Mouse (Mus musculus) myocyte (in vitro differentiated cells): ENCODE results near the gene Rab44.

Source experiments
- CEBPB ChIP-seq: IDR thresholded peaks from 2 replicates; pipeline ENCODE4 v1.6.1; 2011; ENCODE audit warnings: mild to moderate bottlenecking, moderate library complexity; ENCODE audit not compliant: poor library complexity, insufficient read depth, severe bottlenecking
- E2F4 ChIP-seq: IDR thresholded peaks from one replicate; pipeline ENCODE4 v1.6.1; 2011; ENCODE audit warnings: mild to moderate bottlenecking, control low read depth, moderate library complexity; ENCODE audit not compliant: insufficient read depth
- MAX ChIP-seq: IDR thresholded peaks from one replicate; pipeline ENCODE4 v1.6.1; 2011; ENCODE audit warnings: low read depth, mild to moderate bottlenecking, control low read depth
- MYOD1 ChIP-seq, 3 experiments: IDR thresholded peaks; one replicate each; pipeline ENCODE4 v1.6.1; 2011; ENCODE audit warnings: control low read depth in 2 of 3, low read depth in 2 of 3, mild to moderate bottlenecking in 2 of 3, moderate library complexity in 1 of 3; ENCODE audit not compliant: insufficient read length in 2 of 3, control insufficient read depth in 1 of 3
- MYOG ChIP-seq, 3 experiments: IDR thresholded peaks; one replicate each; pipeline ENCODE4 v1.6.1; 2011; ENCODE audit warnings: control low read depth in 2 of 3, low read depth in 2 of 3, mild to moderate bottlenecking in 2 of 3; ENCODE audit not compliant: insufficient read length in 2 of 3, control insufficient read depth in 1 of 3, insufficient read depth in 1 of 3
- POLR2A ChIP-seq: IDR thresholded peaks from one replicate; pipeline ENCODE4 v1.6.1; 2011; ENCODE audit warnings: low read depth, mild to moderate bottlenecking, control low read depth, moderate library complexity; ENCODE audit not compliant: insufficient read length
- POLR2AphosphoS2 ChIP-seq: IDR thresholded peaks from one replicate; pipeline ENCODE4 v1.6.1; 2011; ENCODE audit warnings: low read depth, control low read depth; ENCODE audit not compliant: insufficient read length
- REST ChIP-seq: IDR thresholded peaks from one replicate; pipeline ENCODE4 v1.6.1; 2011; ENCODE audit warnings: mild to moderate bottlenecking, control low read depth, moderate library complexity; ENCODE audit not compliant: insufficient read depth, insufficient read length
- SRF ChIP-seq: IDR thresholded peaks from one replicate; pipeline ENCODE4 v1.6.1; 2011; ENCODE audit warnings: low read depth; ENCODE audit not compliant: control insufficient read depth, insufficient read length
- TCF12 ChIP-seq: IDR thresholded peaks from one replicate; pipeline ENCODE4 v1.6.1; 2011; ENCODE audit warnings: mild to moderate bottlenecking, control low read depth; ENCODE audit not compliant: poor library complexity, insufficient read depth, severe bottlenecking
- TCF3 ChIP-seq: IDR thresholded peaks from one replicate; pipeline ENCODE4 v1.6.1; 2011; ENCODE audit warnings: low read depth, control low read depth; ENCODE audit not compliant: insufficient read length
- USF1 ChIP-seq: IDR thresholded peaks from one replicate; pipeline ENCODE4 v1.6.1; 2011; ENCODE audit warnings: low read depth, mild to moderate bottlenecking, control low read depth, moderate library complexity

- TF ChIP-seq POLR2A (no peak), MYOG (IDR thresholded peaks at IDR 0.05; ENCODE audit: control insufficient read depth in 1 of 3, insufficient read depth in 1 of 3, insufficient read length in 2 of 3, low read depth in 2 of 3) (no peak), E2F4 (no peak), TCF3 (no peak), USF1 (no peak), TCF12 (no peak), POLR2AphosphoS2 (no peak), SRF (no peak), MAX (no peak), MYOD1 (IDR thresholded peaks at IDR 0.05; ENCODE audit: control insufficient read depth in 1 of 3, insufficient read length in 2 of 3, low read depth in 2 of 3) (no peak), CEBPB (no peak), REST (no peak)
Observed at GRCm38 (mm10) chr17:29173165-29173564, 59.2 kb downstream of the Rab44 start.
